Mouse (Mus musculus) CH12.LX (cell line): ENCODE data around the gene Pkp3. TPM values are rescaled to one million over a fixed set of nuclear protein-coding genes. Genes with fewer than 3 reads are reported as not detected.

Experiments used
- DNase-seq: peaks from one replicate; pipeline ENCODE4 v3.0.0-alpha.2; 2013; ENCODE audit errors: extremely low read depth
- H3K27ac ChIP-seq: 2 replicates; pipeline ENCODE4 v1.5.1; 2012; ENCODE audit warnings: low read depth, mild to moderate bottlenecking, control low read depth, moderate library complexity; ENCODE audit not compliant: insufficient read depth
- H3K27me3 ChIP-seq: replicated peaks from 2 replicates; pipeline ENCODE3; 2012; ENCODE audit warnings: inconsistent platforms
- H3K36me3 ChIP-seq, 2 experiments: replicated peaks in 1 of 2; 2 replicates each; pipeline versions ENCODE3 to v1.6.1; 2012; ENCODE audit warnings: inconsistent platforms in 1 of 2, low read length in 1 of 2, mild to moderate bottlenecking in 1 of 2, mixed read lengths in 1 of 2, moderate library complexity in 1 of 2; ENCODE audit not compliant: control insufficient read depth in 1 of 2, insufficient read depth in 1 of 2
- H3K4me1 ChIP-seq, 2 experiments: 2 replicates each; pipeline ENCODE4 v1.6.1; 2012; ENCODE audit warnings: inconsistent platforms in 1 of 2, moderate library complexity in 1 of 2; ENCODE audit not compliant: insufficient read depth in 2 of 2, control insufficient read depth in 1 of 2
- H3K4me2 ChIP-seq: 2 replicates; pipeline ENCODE4 v1.6.1; 2012; ENCODE audit warnings: low read depth, mild to moderate bottlenecking, control low read depth; ENCODE audit not compliant: poor library complexity, insufficient read depth, severe bottlenecking
- H3K4me3 ChIP-seq, 3 experiments: fragments of 150-350 bp in 1 of 3; sonication (generic) in 1 of 3; replicated peaks in 1 of 3; 2 replicates each; pipeline versions ENCODE3 to v1.5.1; 2011 to 2012; ENCODE audit warnings: low read depth in 2 of 3, low read length in 2 of 3, mild to moderate bottlenecking in 2 of 3, moderate library complexity in 2 of 3, control low read depth in 1 of 3, improper control_type of control experiment in 1 of 3, inconsistent platforms in 1 of 3, mixed read lengths in 1 of 3; ENCODE audit not compliant: poor library complexity in 1 of 3
- H3K79me2 ChIP-seq: replicated peaks from 2 replicates; pipeline ENCODE4 v1.6.1; 2012; ENCODE audit warnings: mild to moderate bottlenecking, moderate library complexity; ENCODE audit not compliant: control insufficient read depth, poor library complexity, insufficient read depth, severe bottlenecking; ENCODE audit errors: extremely low read depth
- H3K9ac ChIP-seq: 2 replicates; pipeline ENCODE4 v1.6.1; 2012; ENCODE audit warnings: low read depth, mild to moderate bottlenecking, control low read depth, moderate library complexity; ENCODE audit not compliant: insufficient read depth
- H3K9me3 ChIP-seq: replicated peaks from 2 replicates; pipeline ENCODE3; 2012; ENCODE audit warnings: low read length, inconsistent platforms, mixed read lengths
- BHLHE40 ChIP-seq: IDR thresholded peaks from 2 replicates; pipeline ENCODE4 v1.6.1; 2011; ENCODE audit warnings: mild to moderate bottlenecking, low read depth, low read length, improper control_type of control experiment
- CHD1 ChIP-seq: IDR thresholded peaks from 2 replicates; pipeline ENCODE4 v1.6.1; 2012; ENCODE audit warnings: low read depth, low read length, improper control_type of control experiment, inconsistent platforms
- ETS1 ChIP-seq: conservative IDR thresholded peaks from 2 replicates; pipeline ENCODE4 v1.6.1; 2012; ENCODE audit warnings: low read depth, mild to moderate bottlenecking, inconsistent platforms, low read length, improper control_type of control experiment, moderate library complexity
- GABPA ChIP-seq: IDR thresholded peaks from 2 replicates; pipeline ENCODE4 v1.6.1; 2012; ENCODE audit warnings: low read depth, low read length, improper control_type of control experiment, inconsistent platforms; ENCODE audit not compliant: insufficient replicate concordance
- HCFC1 ChIP-seq: IDR thresholded peaks from 2 replicates; pipeline ENCODE4 v1.6.1; 2012; ENCODE audit warnings: low read depth, mild to moderate bottlenecking, inconsistent platforms, low read length, improper control_type of control experiment
- IRF4 ChIP-seq: IDR thresholded peaks from 2 replicates; pipeline ENCODE4 v1.6.1; 2014; ENCODE audit warnings: low read depth, mild to moderate bottlenecking, inconsistent platforms, low read length, improper control_type of control experiment
- JUND ChIP-seq: conservative IDR thresholded peaks from 2 replicates; pipeline ENCODE4 v1.6.1; 2011; ENCODE audit warnings: low read depth, low read length, improper control_type of control experiment
- MAFK ChIP-seq: IDR thresholded peaks from 2 replicates; pipeline ENCODE4 v1.6.1; 2011; ENCODE audit warnings: low read length, improper control_type of control experiment; ENCODE audit not compliant: insufficient replicate concordance
- MAZ ChIP-seq: IDR thresholded peaks from 2 replicates; pipeline ENCODE4 v1.6.1; 2012; ENCODE audit warnings: low read depth, mild to moderate bottlenecking, inconsistent platforms, low read length, improper control_type of control experiment, moderate library complexity
- MEF2A ChIP-seq: IDR thresholded peaks from 2 replicates; pipeline ENCODE4 v1.6.1; 2014; ENCODE audit warnings: low read depth, mild to moderate bottlenecking, inconsistent platforms, low read length, improper control_type of control experiment, borderline replicate concordance
- NELFE ChIP-seq: IDR thresholded peaks from 2 replicates; pipeline ENCODE4 v1.6.1; 2011; ENCODE audit warnings: low read depth, low read length, improper control_type of control experiment
- SIN3A ChIP-seq: IDR thresholded peaks from 2 replicates; pipeline ENCODE4 v1.6.1; 2012; ENCODE audit warnings: low read length, improper control_type of control experiment, inconsistent platforms
- TCF12 ChIP-seq: IDR thresholded peaks from 2 replicates; pipeline ENCODE4 v1.6.1; 2014; ENCODE audit warnings: low read depth, mild to moderate bottlenecking, inconsistent platforms, low read length, improper control_type of control experiment
- ZMIZ1 ChIP-seq: IDR thresholded peaks from 2 replicates; pipeline ENCODE4 v1.6.1; 2012; ENCODE audit warnings: low read depth, mild to moderate bottlenecking, inconsistent platforms, low read length, improper control_type of control experiment
- dilution Hi-C: fragments of 300-500 bp; cut with MboI; formaldehyde crosslinking; loops from 2 replicates; pipeline ENCODE4 v1.14.3; 2020; ENCODE audit warnings: low sequenced_read_pairs; ENCODE audit not compliant: extremely low pct_unique_long_range_greater_than_20kb, extremely low pct_ligation_motif_present
- in situ Hi-C: fragments of 300-500 bp; cut with MboI; formaldehyde crosslinking; loops from 3 replicates; pipeline ENCODE4 v1.14.3; 2019; ENCODE audit warnings: low sequenced_read_pairs, low pct_ligation_motif_present, low pct_unique_long_range_greater_than_20kb, mixed read lengths
- polyA plus RNA-seq: library from polyadenylated mRNA; unstranded; fragments of >175 nt; gene quantifications from 2 replicates; pipeline ENCODE4 v1.2.1, GENCODE M21; 2012; ENCODE audit warnings: low read depth; ENCODE audit not compliant: insufficient read length
- total RNA-seq, 2 experiments: library from RNA; depleted of rRNA; stranded (reverse); fragments of 300-350 nt in 1 of 2; fragments of >200 nt in 1 of 2; gene quantifications; 2 replicates each; pipeline ENCODE4 v1.2.3; 2012 to 2014

The Pkp3 gene
- total and polyA plus RNA-seq, 3 experiments = 25.3 to 63.1 (median 37.8) TPM

DNA sequence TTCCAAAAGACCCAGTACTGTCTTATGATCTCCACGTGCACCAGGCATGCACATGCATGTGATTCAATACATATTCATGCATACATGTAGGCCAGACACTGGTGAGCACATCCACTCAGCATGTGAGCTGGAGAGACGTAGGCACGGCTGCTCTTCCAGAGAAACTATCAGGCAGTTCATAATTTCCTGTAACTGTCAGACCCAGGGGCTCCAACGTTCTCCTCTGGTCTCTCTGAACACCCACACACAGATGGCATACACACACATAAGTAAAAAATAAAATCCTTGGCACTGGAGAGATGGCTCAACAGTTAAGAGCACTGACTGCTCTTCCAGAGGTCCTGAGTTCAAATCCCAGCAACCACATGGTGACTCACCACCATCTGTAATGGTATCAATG lies 4.2 kb upstream of the Pkp3 start:
- no peak for DNase-seq
- in situ Hi-C loops (no loop called here), dilution Hi-C loops (no loop called here)
- no peak overlapping the region for H3K4me3 ChIP-seq
- no peaks in the 10 kb centered on the region for H3K79me2 ChIP-seq
- H3K4me2 ChIP-seq = no peak overlapping the region
- H3K4me1 ChIP-seq = peaks cover 9 to 13% of the 10 kb centered on the region in 2 experiments
- H3K9me3 ChIP-seq = no peaks in the 10 kb centered on the region
- no peak overlapping the region for H3K27ac ChIP-seq
- peaks cover 24% of the 10 kb centered on the region for H3K27me3 ChIP-seq
- H3K9ac ChIP-seq = no peak overlapping the region
- TF ChIP-seq ETS1 (no peak), ZMIZ1 (no peak), SIN3A (no peak), JUND (no peak), MAFK (no peak), CHD1 (no peak), MAZ (no peak), BHLHE40 (no peak), IRF4 (no peak), MEF2A (no peak), GABPA (no peak), NELFE (no peak)
- TF ChIP-seq, all 38 proteins: peak for 0
- H3K36me3 ChIP-seq = no peaks in the 10 kb centered on the region

DNA sequence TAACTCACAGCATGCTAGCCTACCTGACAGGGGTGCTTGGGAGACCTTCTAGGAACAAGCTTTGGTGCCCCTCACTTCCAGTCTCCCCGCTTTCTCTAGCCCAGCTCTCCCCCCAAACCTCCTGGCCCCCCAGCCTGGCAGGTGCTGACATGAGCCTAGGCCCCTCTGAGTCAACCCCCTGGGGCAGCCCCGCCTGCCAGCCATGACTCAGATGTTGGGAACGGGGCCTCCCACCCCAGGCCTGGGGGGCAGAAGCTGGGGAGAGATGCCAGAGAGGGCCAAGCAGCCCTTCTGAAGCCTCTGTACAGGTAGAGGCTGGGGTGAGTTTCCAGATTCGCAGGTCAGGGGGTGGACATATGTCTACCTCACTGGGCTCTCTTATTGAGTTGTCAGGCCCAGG lies 858 bp downstream of the Pkp3 start:
- Histone ChIP-seq H3K9ac (no peak overlapping the region), H3K79me2 (no peaks in the 10 kb centered on the region)
- TF ChIP-seq HCFC1 (no peak), TCF12 (peak; percentile 39; the same call in 1 of the 2 replicates)
- TF ChIP-seq, all 38 proteins: peak for 1
- Histone ChIP-seq H3K4me1 (peaks cover 13 to 21% of the 10 kb centered on the region in 2 experiments), H3K4me2 (no peak overlapping the region), H3K4me3 (no peak overlapping the region), H3K27ac (no peak overlapping the region), H3K36me3 (no peaks in the 10 kb centered on the region), H3K9me3 (no peaks in the 10 kb centered on the region), H3K27me3 (peaks cover 2% of the 10 kb centered on the region)
- dilution Hi-C loops = no loop called here
- DNase-seq = peak; percentile 20
- in situ Hi-C loops = no loop called here
